Mouse (Mus musculus) thymus, postnatal 0 days (tissue): ENCODE measurements at regions not wholly inside any gene's neighbourhood (a gene's known extent, or its start where the extent isn't known, plus 50 kb on each side); places are given as distances from the start of the nearest gene placed in this dataset.

Experiments used
- DNase-seq: peaks from one replicate; pipeline ENCODE4 v3.0.0-alpha.2; 2015; ENCODE audit warnings: low spot score

DNA sequence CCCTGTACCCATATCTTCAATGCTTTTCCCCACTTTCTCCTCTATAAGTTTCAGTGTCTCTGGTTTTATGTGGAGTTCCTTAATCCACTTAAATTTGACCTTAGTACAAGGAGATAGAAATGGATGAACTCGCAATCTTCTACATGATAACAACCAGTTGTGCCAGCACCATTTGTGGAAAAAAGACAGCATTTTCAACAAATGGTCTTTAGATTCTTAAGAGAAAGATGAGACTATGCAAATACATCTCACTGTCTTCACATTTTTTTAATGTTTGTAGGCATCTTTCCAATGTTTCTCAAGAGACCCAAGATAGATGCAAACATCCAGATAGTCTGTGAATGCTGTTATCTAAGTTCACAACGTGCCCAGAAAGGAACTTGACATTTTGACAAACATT is 171.0 kb upstream of the Cdh7 start:
- DNase-seq = peak; percentile 48

DNA sequence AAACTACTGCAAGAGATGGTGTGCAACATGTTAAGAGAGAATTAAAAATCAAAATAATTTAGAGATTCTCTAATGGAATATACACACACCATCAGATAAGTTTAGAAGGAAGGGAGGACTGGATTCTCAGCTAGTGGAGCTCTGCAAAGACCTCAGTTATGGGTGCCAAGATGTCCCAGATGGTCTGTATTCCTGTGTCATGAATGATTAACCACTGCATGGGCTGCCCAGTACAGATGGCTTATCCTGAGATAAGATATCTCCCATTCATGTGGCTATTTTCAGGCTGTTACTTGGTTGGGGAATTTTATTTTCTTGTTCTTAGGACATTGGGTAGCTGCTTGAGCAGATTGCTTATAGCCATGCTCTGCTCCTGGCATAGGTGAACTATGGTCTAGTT is 131.6 kb upstream of the Cdh7 start:
- no peak for DNase-seq

DNA sequence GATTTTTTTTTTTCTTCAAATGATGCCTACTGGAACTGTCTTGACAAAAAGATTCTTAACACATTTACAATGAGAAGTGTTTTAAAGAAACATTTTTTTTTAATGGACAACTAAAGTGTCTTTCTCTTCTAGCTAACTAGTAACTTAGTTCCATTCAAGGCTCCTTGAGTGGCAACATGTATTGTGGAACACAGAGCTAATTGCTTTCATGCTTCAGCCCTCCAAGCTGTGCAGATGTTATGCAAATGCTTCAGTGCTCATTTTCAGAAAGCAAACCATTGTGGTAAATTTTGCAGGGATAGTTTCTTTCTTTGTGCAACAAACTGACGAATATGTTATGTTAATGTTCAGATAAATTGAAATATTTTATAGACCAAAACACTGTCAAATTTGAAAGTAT is 83.6 kb upstream of the Cdh7 start:
- no peak for DNase-seq

DNA sequence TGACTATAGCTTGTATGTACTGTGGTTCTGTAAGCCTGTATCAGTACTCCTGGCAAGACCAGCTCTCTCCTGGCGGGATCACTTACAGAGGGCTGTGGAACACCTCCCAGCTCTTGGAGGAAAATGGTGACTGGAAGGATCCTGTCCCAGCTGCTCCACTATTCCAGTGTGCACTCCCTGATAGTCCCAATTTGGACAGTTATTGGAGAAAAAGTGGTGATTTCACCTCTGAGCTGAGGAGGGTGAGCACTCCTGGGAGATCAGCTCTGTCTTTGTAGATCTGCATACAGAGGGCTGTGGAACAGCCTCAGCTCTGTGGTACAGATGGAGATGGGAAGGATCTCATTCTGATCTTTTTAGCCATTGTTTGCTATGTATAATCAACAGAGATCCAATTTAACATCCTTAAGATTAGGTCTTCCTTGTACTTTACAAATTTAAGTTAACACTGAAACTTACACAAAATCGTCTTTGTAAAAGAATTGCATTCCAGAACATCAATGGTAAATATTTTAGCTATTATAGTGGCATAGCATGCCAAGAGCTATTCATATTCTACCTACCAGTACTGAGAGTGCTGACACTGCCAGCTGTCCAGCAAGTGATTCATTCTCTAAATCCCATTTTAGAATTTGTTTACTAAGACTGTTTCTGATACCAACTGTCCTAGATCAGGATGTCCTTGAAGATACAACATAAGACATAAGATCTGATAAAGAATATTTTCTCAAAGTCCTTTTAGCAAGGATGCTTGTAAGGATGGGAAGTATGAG is 52.6 kb upstream of the Cdh7 start:
- DNase-seq = no peak
